In genomic region chr11:53615575-53615974, GRCm38 (mm10) we compare ENCODE assay signal across 31 mouse cellular contexts. TPM values are rescaled to one million over a fixed set of nuclear protein-coding genes. Genes with fewer than 3 reads are reported as not detected.
"Had no signal": no experiment of that assay in that cellular context is flagged by ENCODE, and none has a peak within 500 bp of the region (broad histone marks: within the 10 kb centered on the region; RNA-seq: fewer than 3 reads in every experiment).

No protein-coding gene starts in this region.

- ATAC-seq: intestine, embryonic 15.5 days; lung, postnatal 0 days; midbrain, embryonic 13.5 days; midbrain, embryonic 16.5 days had no signal

- H3K36me3 ChIP-seq: intestine, embryonic 15.5 days; kidney, embryonic 15.5 days; limb, embryonic 12.5 days; limb, embryonic 15.5 days; midbrain, embryonic 13.5 days; neural tube, embryonic 13.5 days had no signal

- H3K27me3 ChIP-seq: intestine, embryonic 15.5 days; kidney, embryonic 15.5 days; limb, embryonic 12.5 days; limb, embryonic 15.5 days; midbrain, embryonic 13.5 days; neural tube, embryonic 13.5 days had no signal

- H3K4me2 ChIP-seq: intestine, embryonic 15.5 days; kidney, embryonic 15.5 days; limb, embryonic 12.5 days; limb, embryonic 15.5 days; lung, embryonic 14.5 days; midbrain, embryonic 13.5 days; neural tube, embryonic 13.5 days had no signal

- H3K4me1 ChIP-seq: intestine, embryonic 15.5 days; kidney, embryonic 15.5 days; limb, embryonic 12.5 days; limb, embryonic 15.5 days; midbrain, embryonic 13.5 days; neural tube, embryonic 13.5 days had no signal

- H3K27ac ChIP-seq: intestine, embryonic 15.5 days; kidney, embryonic 15.5 days; left cerebral cortex, adult 2 months; limb, embryonic 12.5 days; limb, embryonic 15.5 days; macrophage; midbrain, embryonic 13.5 days; neural tube, embryonic 13.5 days had no signal

- H3K9ac ChIP-seq: intestine, embryonic 15.5 days; kidney, embryonic 15.5 days; limb, embryonic 12.5 days; limb, embryonic 15.5 days; lung, embryonic 14.5 days; midbrain, embryonic 13.5 days; neural tube, embryonic 13.5 days had no signal

- H3K9me3 ChIP-seq: intestine, embryonic 15.5 days; kidney, embryonic 15.5 days; limb, embryonic 15.5 days; midbrain, embryonic 13.5 days; neural tube, embryonic 13.5 days had no signal

- H3K4me3 ChIP-seq: intestine, embryonic 15.5 days; kidney, embryonic 15.5 days; left cerebral cortex, adult 2 months; limb, embryonic 12.5 days; limb, embryonic 15.5 days; midbrain, embryonic 13.5 days; myocyte; neural tube, embryonic 13.5 days had no signal

- DNase-seq: kidney, adult 11 months; kidney, adult 8-10 months; kidney, postnatal 10 days; kidney, postnatal 36 days; layer of hippocampus, postnatal 36 days; left cerebral cortex, postnatal 4 days; lung, embryonic 14.5 days; retina, postnatal 1 day; right cerebral cortex, postnatal 25 days; thymus, adult 18-20 months; thymus, postnatal 14 days; thymus, postnatal 4 days had no signal

RNA-seq across cellular contexts. Expression of gene Il4, which starts 2.9 kb away (rescaled TPM):
- total RNA-seq: layer of hippocampus, adult 8-10 months; layer of hippocampus, postnatal 10 days; layer of hippocampus, postnatal 36 days; left cerebral cortex, adult 2 months; left cerebral cortex, postnatal 14 days; left cerebral cortex, postnatal 4 days had no signal
- polyA plus RNA-seq: testis, adult 2 months had no signal

RNA-seq across cellular contexts. Expression of gene Il13, which starts 18.9 kb away (rescaled TPM):
- total RNA-seq: layer of hippocampus, adult 8-10 months; layer of hippocampus, postnatal 10 days; layer of hippocampus, postnatal 36 days; left cerebral cortex, adult 2 months; left cerebral cortex, postnatal 14 days; left cerebral cortex, postnatal 4 days; neutrophil, adult 5-6 weeks had no signal
- polyA plus RNA-seq: intestine, embryonic 15.5 days; kidney, embryonic 15.5 days; limb, embryonic 12.5 days; limb, embryonic 15.5 days; liver, embryonic 16.5 days; lung, embryonic 14.5 days; lung, postnatal 0 days; macrophage; midbrain, embryonic 13.5 days; midbrain, embryonic 16.5 days; myocyte; neural tube, embryonic 13.5 days; spleen, adult 2 months; stomach, embryonic 16.5 days had no signal
